Mouse (Mus musculus): ENCODE measurements around the gene Serpina3f. TPM values are rescaled to one million over a fixed set of nuclear protein-coding genes. Genes with fewer than 3 reads are reported as not detected.

The Serpina3f gene
- 2.5 and 3.2 TPM in 2 replicates for polyA plus RNA-seq (2012; rRNA removed; ENCODE audit: low replicate concordance)

DNA sequence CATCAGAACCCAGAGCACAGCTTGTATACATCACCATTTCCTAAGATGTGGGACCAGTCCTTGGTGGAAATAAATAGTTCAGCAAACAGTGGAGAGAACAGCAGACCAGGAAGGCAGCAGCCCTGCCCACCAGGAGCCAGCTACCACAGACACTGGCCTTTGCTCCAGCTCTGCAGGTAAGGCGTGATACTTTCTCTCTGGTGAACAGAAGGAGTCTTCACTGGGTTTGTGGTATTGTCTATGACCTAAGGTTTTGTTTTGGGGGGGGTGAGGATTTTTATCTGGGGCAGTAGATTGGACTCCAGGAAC, at the start of gene Serpina3f:
Gene Serpina3f (plus strand): TSS at position 100 of the 309 bp plus-strand sequence.

DNA sequence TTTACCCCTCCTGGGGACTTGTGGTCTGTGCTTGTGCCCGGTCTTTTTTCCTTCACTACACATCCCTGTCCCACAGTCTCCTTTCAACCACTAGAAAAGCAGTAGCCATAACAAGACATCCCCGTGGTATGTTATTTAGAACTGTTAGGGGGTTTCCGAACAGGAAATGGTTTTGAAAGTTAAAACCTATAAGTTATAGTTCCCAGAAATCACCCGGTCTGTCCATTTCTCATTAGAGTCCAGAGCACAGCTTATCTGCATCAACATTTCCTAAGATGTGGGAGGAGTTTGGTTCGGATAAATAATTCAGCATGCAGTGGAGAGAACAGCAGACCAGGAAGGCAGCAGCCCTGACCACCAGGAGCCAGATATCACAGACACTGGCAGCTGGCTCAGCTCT, 21.6 kb downstream of the Serpina3f start, which contains the start of gene Serpina3g:
Gene Serpina3g (plus strand): TSS at position 331 of the 400 bp plus-strand sequence.

DNA sequence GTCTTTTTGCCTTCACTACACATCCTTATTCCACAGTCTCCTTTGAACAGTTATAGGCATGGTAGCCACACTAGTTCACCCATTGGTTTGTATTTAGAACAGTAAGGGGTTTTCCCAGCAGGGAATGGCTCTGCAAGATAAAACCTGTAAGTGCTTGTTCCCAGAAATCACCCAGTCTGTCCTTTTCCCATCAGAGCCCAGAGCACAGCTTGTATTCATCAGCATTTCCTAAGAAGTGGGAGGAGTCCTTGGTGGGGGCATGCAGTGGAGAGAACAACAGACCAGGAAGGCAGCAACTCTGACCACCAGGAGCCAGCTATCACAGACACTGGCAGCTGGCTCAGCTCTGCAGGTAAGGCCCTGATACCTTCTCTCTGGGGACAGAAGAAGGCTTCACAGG, 48.5 kb downstream of the Serpina3f start, which contains the start of gene Serpina3i:
Gene Serpina3i (plus strand): TSS at position 260 of the 400 bp plus-strand sequence.

Other genes starting within 250 kb of the Serpina3f start
- 0.07 and 1.2 TPM in 2 replicates for gene Serpina11, start 224.6 kb upstream of the Serpina3f start, polyA plus RNA-seq (2012; rRNA removed; ENCODE audit: low replicate concordance)
- 0.04 TPM in 1 of 2 replicates, not detected in the other for gene Serpina9, start 200.8 kb upstream of the Serpina3f start, polyA plus RNA-seq (2012; rRNA removed; ENCODE audit: low replicate concordance)
- 0.04 and 0.73 TPM in 2 replicates for gene Serpina12, start 170.1 kb upstream of the Serpina3f start, polyA plus RNA-seq (2012; rRNA removed; ENCODE audit: low replicate concordance)
- not detected in 2 replicates for gene Serpina5, start 113.4 kb upstream of the Serpina3f start, polyA plus RNA-seq (2012; rRNA removed; ENCODE audit: low replicate concordance)
- not detected in 2 replicates for gene Serpina3a, start 101.8 kb upstream of the Serpina3f start, polyA plus RNA-seq (2012; rRNA removed; ENCODE audit: low replicate concordance)
- 9.5 TPM in 1 of 2 replicates, not detected in the other for gene Serpina3b, start 86.5 kb upstream of the Serpina3f start, polyA plus RNA-seq (2012; rRNA removed; ENCODE audit: low replicate concordance)
- 28.4 and 61.8 TPM in 2 replicates for gene Serpina3c, start 60.7 kb upstream of the Serpina3f start, polyA plus RNA-seq (2012; rRNA removed; ENCODE audit: low replicate concordance)
- 38.8 and 52.0 TPM in 2 replicates for gene Serpina3g, start 21.7 kb downstream of the Serpina3f start, polyA plus RNA-seq (2012; rRNA removed; ENCODE audit: low replicate concordance)
- gene Serpina3i, start 48.6 kb downstream of the Serpina3f start, polyA plus RNA-seq (2012; rRNA removed; ENCODE audit: low replicate concordance), result 0.51 and 1.2 TPM in 2 replicates
- 0.11 and 3.6 TPM in 2 replicates for gene Serpina3j, start 100.0 kb downstream of the Serpina3f start, polyA plus RNA-seq (2012; rRNA removed; ENCODE audit: low replicate concordance)
- 0.52 and 9.6 TPM in 2 replicates for gene Serpina3k, start 123.9 kb downstream of the Serpina3f start, polyA plus RNA-seq (2012; rRNA removed; ENCODE audit: low replicate concordance)
- gene Serpina3m, start 123.9 kb downstream of the Serpina3f start, polyA plus RNA-seq (2012; rRNA removed; ENCODE audit: low replicate concordance), result 0.65 and 0.96 TPM in 2 replicates
- 120 and 265 TPM in 2 replicates for gene Serpina3n, start 192.2 kb downstream of the Serpina3f start, polyA plus RNA-seq (2012; rRNA removed; ENCODE audit: low replicate concordance)

Measured in mammary gland, adult 2 months (tissue).